Mouse (Mus musculus) cerebellum, adult 2 months (tissue): ENCODE measurements around the gene Rassf4.

Source experiments
- CTCF ChIP-seq: fragments of 200-500 bp; IDR thresholded peaks from 2 replicates; pipeline ENCODE4 v1.5.1; 2011; ENCODE audit warnings: low read depth, mild to moderate bottlenecking, control low read depth, low read length, moderate library complexity, borderline replicate concordance; ENCODE audit not compliant: insufficient read depth
- POLR2A ChIP-seq: fragments of 200-500 bp; IDR thresholded peaks from 2 replicates; pipeline ENCODE4 v1.6.1; 2011; ENCODE audit warnings: low read length, control low read depth, borderline replicate concordance; ENCODE audit not compliant: insufficient read depth

DNA sequence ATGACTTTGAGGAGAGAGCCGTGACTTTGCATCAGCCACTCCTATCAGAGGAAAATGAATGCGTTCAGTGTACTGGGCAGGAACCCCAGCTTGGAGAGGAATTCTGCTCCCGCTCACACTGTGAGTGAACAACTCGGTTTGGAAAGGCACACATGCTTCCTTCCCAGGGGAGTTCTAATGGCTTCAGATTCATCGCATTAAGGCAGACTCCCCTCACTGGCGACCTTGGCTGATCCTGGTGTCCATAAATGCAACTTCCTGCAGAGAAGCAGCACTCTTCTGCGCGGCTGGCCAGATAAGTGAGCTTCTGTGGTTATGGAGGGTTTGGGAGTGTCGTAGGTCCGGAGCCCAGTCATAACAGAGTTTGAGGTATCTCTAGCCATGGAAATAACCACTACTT lies 44.0 kb downstream of the Rassf4 start:
- TF ChIP-seq CTCF (no peak), POLR2A (no peak)
